Mouse (Mus musculus) cortical plate, adult 2 months (tissue): ENCODE data around the gene Arhgef38.

Source experiments
- CTCF ChIP-seq: fragments of 200-500 bp; IDR thresholded peaks from 2 replicates; pipeline ENCODE4 v1.5.1; 2011; ENCODE audit warnings: mild to moderate bottlenecking, control low read depth, low read length; ENCODE audit not compliant: insufficient read depth; ENCODE audit errors: extremely low read depth
- POLR2A ChIP-seq: fragments of 200-500 bp; IDR thresholded peaks from 2 replicates; pipeline ENCODE4 v1.6.1; 2011; ENCODE audit warnings: mild to moderate bottlenecking, low read length, control low read depth; ENCODE audit not compliant: insufficient read depth; ENCODE audit errors: extremely low read depth

- TF ChIP-seq POLR2A (no peak), CTCF (no peak)
These were observed 103.4 kb downstream of the Arhgef38 start for GRCm38 (mm10) chr3:133131372-133131771.
